Mouse (Mus musculus) stomach, embryonic 16.5 days (tissue): ENCODE measurements around the gene Gm48551. TPM values are rescaled to one million over a fixed set of nuclear protein-coding genes. Genes with fewer than 3 reads are reported as not detected.

Source experiments
- ATAC-seq: fragments of 200-750 bp; cut with Nextera tagmentation; 2 replicates; pipeline ENCODE4 v1.8.0; 2017; ENCODE audit warnings: moderate number of reproducible peaks, moderate TSS enrichment; ENCODE audit not compliant: insufficient read depth, low FRiP score
- H3K27ac ChIP-seq: fragments of 300-500 bp; sonication (generic); 2 replicates; pipeline ENCODE4 v1.5.1; 2014; ENCODE audit warnings: low read length
- H3K27me3 ChIP-seq: fragments of 300-500 bp; sonication (generic); 2 replicates; pipeline ENCODE4 v1.6.1; 2014; ENCODE audit warnings: low read length, control low read depth, mixed read lengths; ENCODE audit not compliant: control insufficient read depth, insufficient read depth
- H3K36me3 ChIP-seq: fragments of 300-500 bp; sonication (generic); 2 replicates; pipeline ENCODE4 v1.6.1; 2014; ENCODE audit warnings: low read length; ENCODE audit not compliant: control insufficient read depth, insufficient read depth
- H3K4me1 ChIP-seq: fragments of 300-500 bp; sonication (generic); 2 replicates; pipeline ENCODE4 v1.6.1; 2014; ENCODE audit warnings: low read length, control low read depth, mixed read lengths; ENCODE audit not compliant: control insufficient read depth, insufficient read depth
- H3K4me2 ChIP-seq: fragments of 300-500 bp; sonication (generic); 2 replicates; pipeline ENCODE4 v1.6.1; 2014; ENCODE audit warnings: low read depth, low read length, mixed read lengths
- H3K4me3 ChIP-seq: fragments of 300-500 bp; sonication (generic); replicated peaks from 2 replicates; pipeline ENCODE4 v1.5.1; 2014; ENCODE audit warnings: mild to moderate bottlenecking, low read length
- H3K9ac ChIP-seq: fragments of 300-500 bp; sonication (generic); 2 replicates; pipeline ENCODE4 v1.6.1; 2014; ENCODE audit warnings: low read length
- H3K9me3 ChIP-seq: fragments of 300-500 bp; sonication (generic); replicated peaks from 2 replicates; pipeline ENCODE4 v1.6.1; 2016; ENCODE audit warnings: low read length, control low read depth; ENCODE audit not compliant: control insufficient read depth
- WGBS: fragments of 180-500 bp; shearing (Covaris S2); extraction: QIAGEN DNeasy Blood & Tissue Kit; methylation state at CpG from one replicate; pipeline ENCODE4 v1.1.7; 2014; 5-methylcytosine and 5-hydroxymethylcytosine counted together
- polyA plus RNA-seq: library from polyadenylated mRNA; unstranded; fragments of >200 nt; fragmentation: Nextera tagmentation; extraction: Ambion mirVana; gene quantifications from 2 replicates; pipeline ENCODE4 v1.2.1, GENCODE M21; 2015

The Gm48551 gene
- polyA plus RNA-seq, 1 experiment from 2014 or later: 3.0 TPM

DNA sequence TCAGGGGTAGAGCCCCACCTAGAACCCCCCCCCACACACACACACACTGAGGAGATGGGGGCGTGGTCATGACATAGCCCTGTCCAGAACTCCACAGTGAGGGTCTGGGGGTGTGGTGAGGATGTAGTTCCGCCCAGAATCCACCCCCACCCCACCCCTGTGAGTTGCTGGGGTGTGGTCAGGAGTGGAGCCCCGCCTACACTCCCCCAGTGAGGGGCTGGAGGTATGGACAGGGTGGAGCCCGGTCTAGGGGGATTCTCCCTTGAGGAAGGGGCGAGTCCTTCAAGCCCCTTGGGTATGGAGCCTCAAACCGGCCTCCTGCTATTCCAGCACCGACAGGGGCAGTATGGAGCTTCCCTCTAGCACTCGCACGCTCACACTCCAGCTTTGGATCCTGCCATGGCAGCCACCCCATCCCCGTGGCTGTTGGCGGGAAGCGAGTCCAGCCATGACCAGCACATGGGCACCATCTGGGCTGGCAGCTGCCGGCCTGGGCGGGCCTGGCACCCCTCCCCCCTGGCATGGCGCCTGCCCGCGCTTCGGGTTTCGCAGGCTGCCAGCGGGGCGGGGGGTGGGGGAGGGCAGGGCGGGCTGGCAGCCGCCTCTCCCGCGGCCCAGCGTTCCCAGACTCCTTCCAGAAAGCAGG is 32.4 kb downstream of the Gm48551 start:
- Histone ChIP-seq H3K27me3 (no peaks in the 10 kb centered on the region), H3K36me3 (no peaks in the 10 kb centered on the region; the same call in none of the 2 replicates), H3K9ac (peak overlapping the region; percentile 69), H3K4me1 (peaks cover 68% of the 10 kb centered on the region), H3K9me3 (no peaks in the 10 kb centered on the region), H3K4me3 (peak overlapping the region; percentile 40), H3K27ac (peak overlapping the region; percentile 88), H3K4me2 (peak overlapping the region; percentile 64)
- WGBS: 3% methylated on average over 24 of the region's 26 CpGs
- peak; percentile 73 for ATAC-seq

DNA sequence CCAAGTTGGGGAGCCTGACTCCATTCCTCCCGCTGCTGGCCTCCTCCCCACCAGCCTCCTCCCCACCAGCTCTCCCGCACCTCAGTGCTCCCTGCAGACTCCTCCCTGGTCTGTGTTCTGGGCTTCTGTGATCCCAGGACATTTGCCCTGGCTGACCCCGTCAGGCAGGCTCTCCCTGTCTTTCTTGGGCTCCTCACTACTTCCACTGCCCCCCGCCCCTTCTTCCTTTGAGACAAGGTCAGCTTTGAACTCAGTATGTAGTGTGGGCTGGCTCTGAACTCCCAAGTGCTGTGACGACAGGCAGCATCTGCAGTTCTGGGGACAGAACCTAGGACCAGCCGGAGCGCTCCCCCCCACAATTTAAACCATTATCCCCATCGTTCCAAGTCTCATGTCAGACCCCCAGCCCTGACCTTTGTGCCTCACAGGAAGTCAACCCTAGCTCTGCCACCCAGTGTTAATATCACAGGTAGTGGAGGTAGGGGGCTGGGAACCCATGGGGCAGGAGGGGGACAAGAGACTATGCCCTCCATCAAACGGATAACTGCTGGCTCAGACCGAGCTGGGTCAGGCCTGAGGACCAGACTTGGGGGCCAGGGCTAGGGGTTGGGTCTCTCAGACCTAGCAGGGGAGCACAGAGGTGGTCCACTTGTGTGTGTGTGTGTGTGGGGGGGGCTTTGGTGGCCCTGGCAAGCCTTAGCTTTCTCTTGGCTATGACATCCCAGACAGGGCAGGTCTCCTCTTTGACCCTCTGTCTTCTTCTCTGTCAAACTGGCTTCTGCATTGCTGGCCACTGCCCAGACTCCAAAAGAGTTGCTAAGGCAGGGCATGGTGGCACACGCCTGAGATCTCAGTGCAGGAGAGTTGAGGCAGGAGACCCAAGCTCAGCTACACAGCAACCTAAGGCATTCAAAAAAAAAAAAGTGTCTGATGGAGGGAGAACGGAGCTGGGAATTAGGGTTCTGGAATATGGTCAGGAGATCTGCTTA is 33.3 kb downstream of the Gm48551 start:
- Histone ChIP-seq H3K27ac (peak overlapping the region; percentile 88), H3K9ac (peak overlapping the region; percentile 69), H3K4me3 (peak overlapping the region; percentile 40), H3K9me3 (no peaks in the 10 kb centered on the region), H3K27me3 (no peaks in the 10 kb centered on the region), H3K4me2 (peak overlapping the region; percentile 64), H3K36me3 (no peaks in the 10 kb centered on the region; the same call in none of the 2 replicates), H3K4me1 (peaks cover 60% of the 10 kb centered on the region)
- ATAC-seq: no peak
- WGBS: 48% methylated on average over 12 of the region's 12 CpGs

DNA sequence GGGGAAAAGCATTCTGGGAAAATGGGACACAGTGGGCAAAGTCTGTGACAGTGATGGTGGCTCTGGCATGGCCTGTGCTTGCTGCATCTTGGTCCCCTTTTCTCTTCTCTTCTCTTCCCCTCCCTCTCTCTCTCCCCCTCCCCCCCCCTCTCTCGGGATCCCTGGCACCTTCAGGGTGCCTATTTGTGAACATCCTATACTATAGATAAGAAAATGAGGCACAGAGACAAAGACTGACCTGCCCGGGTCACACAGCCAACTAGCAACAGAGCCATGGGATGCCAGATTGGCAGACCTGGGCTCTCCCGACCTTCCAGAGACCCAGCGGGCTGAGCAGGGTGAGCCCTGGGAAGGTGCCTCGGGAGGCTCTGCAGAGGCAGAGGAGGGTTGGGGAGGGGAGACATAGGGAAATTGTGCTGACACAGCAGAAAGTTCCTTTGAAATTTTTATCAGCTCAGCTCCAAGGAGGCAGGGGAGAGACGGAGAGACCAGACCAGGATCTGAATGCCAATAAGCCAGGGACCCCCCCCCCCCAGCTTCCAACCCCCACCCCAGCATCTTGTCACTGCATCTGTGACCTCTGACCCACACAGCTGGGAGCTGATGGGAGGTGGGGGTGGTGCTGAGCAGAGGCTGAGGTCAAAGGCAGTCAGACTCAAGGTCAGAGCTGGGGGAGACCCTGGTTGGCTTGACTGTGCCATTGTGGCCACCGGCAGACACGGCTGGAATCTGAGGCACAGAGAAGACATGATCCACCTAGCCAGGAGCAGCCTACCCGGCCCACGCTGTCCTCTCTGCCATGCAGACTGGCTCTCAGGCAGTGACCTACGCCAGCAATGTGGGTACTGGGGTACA is 34.2 kb downstream of the Gm48551 start:
- no peak overlapping the region for H3K4me2 ChIP-seq
- 59% methylated on average over 11 of the region's 11 CpGs for WGBS
- no peak overlapping the region for H3K27ac ChIP-seq
- no peak overlapping the region for H3K4me3 ChIP-seq
- no peaks in the 10 kb centered on the region; the same call in 1 of the 2 replicates for H3K36me3 ChIP-seq
- no peaks in the 10 kb centered on the region for H3K27me3 ChIP-seq
- no peak for ATAC-seq
- H3K9me3 ChIP-seq: no peaks in the 10 kb centered on the region
- peak overlapping the region; percentile 16; the same call in 1 of the 2 replicates for H3K9ac ChIP-seq
- H3K4me1 ChIP-seq: peaks cover 51% of the 10 kb centered on the region

DNA sequence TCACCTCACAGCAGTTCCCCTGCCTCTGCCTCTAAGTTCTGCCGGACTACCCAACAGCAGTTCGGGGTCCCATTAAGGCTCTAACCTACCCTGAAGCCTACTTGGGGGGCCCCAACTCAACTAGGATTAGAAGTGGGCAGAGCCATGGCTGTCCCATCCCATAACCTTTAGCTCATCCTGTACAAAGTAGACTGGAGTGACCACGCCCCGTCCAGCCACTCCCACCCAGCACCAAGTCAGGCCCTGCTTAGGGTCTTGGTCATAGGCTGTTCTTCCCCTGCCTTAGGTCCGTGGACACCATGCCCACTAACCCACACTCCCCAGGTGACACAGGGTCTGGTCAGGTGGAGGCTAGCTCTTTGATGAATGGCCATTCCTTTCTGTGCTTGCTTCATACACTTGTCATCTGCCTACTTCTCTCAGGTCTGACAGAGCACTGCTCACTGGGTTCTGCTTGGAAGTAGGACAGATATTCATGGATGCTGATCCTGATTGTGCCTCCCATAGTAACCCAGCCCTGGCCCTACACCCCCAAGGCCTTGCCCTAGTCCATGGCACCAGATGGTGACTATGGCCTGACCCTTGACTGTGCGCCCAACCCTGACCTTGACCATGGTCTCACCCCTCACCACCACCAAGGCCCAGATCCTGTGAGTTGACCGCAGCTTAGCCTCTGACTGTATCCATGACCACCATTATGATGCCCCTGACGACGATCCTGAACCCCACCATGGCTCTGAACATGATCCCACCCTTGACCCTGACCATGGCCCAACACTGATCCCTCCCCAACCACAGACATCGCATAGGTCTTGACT is 35.1 kb downstream of the Gm48551 start:
- ATAC-seq: no peak
- H3K9me3 ChIP-seq: no peaks in the 10 kb centered on the region
- no peaks in the 10 kb centered on the region; the same call in 1 of the 2 replicates for H3K36me3 ChIP-seq
- no peak overlapping the region for H3K4me2 ChIP-seq
- peaks cover 48% of the 10 kb centered on the region for H3K4me1 ChIP-seq
- H3K4me3 ChIP-seq: no peak overlapping the region
- H3K27ac ChIP-seq: no peak overlapping the region
- H3K9ac ChIP-seq: peak overlapping the region; percentile 16; the same call in 1 of the 2 replicates
- WGBS: 92% methylated on average over 10 of the region's 10 CpGs
- H3K27me3 ChIP-seq: no peaks in the 10 kb centered on the region

DNA sequence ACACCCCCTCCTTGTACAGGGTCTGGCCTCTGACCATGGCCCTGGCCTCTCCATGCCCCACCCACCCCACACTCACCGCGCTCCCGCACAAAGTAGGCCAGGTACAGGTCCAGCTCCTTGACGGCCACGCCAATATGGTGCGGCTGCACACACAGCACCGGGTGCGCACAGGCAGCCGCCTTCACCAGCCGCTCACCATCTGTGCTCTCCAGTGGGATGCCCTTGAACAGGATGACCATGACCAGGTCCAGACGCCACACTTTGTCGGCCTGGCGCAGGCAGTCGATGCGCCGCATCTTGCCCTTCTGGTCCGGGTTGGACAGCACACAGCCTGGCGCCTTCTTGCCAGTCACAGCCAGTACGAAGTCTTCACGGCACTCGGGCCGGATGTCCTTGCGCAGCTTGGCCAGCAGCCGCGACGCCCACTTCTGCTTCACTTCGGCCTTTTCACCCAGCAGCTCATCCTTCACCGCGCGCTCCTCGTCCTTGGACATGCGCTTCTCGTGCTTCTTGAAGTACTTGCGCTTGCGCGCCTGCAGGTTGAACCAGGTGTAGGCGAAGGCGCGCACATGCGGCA is 36.0 kb downstream of the Gm48551 start:
- Histone ChIP-seq H3K4me2 (no peak overlapping the region), H3K4me3 (no peak overlapping the region), H3K4me1 (peaks cover 48% of the 10 kb centered on the region), H3K27ac (no peak overlapping the region), H3K9ac (no peak overlapping the region), H3K27me3 (no peaks in the 10 kb centered on the region), H3K36me3 (no peaks in the 10 kb centered on the region; the same call in 1 of the 2 replicates), H3K9me3 (no peaks in the 10 kb centered on the region)
- WGBS: 85% methylated on average over 40 of the region's 40 CpGs
- no peak for ATAC-seq

DNA sequence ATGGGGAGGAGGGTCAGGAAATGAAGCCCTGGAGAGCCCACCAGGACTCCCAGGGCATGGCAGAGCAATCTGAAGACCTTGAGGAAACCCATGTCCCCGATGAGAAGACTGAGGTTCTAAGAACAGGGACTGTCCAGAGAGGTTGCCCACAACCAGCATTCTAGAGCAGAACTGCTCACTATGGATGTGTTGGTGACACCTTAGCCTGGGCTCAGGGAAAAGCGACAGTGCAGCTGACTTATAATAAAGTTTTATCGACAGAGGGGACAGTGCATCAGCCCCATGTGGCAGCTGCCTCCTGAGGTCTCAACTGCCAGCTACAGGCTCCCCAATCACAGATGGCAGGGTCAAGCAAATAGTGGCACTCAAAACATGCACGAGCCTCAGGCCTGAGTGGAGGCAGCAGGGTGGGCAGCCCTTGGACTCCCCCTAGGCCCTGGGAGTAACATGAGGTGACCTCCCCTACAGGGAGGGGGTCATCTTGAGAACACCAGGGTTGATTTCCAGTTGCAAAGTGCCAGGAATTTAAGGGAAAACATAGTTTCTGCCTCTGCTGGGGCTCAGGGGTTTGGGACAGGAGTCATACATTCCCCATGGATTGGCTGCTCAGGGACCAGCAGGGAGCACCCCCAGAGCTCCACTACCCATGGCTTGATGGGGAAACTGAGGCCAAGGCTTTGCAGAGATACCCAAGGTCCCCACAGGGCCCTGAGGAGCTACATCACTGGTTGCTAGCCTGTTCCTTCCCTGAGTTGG is 37.0 kb downstream of the Gm48551 start:
- no peaks in the 10 kb centered on the region for H3K9me3 ChIP-seq
- WGBS: 74% methylated on average over 4 of the region's 4 CpGs
- H3K27ac ChIP-seq: no peak overlapping the region
- no peaks in the 10 kb centered on the region; the same call in 1 of the 2 replicates for H3K36me3 ChIP-seq
- H3K4me2 ChIP-seq: no peak overlapping the region
- peaks cover 43% of the 10 kb centered on the region for H3K4me1 ChIP-seq
- H3K4me3 ChIP-seq: no peak overlapping the region
- no peak overlapping the region for H3K9ac ChIP-seq
- ATAC-seq: no peak
- no peaks in the 10 kb centered on the region for H3K27me3 ChIP-seq

GRCm38 (mm10) chr10:81421797-81422100 is 37.5 kb downstream of the Gm48551 start:
- no peaks in the 10 kb centered on the region; the same call in 1 of the 2 replicates for H3K36me3 ChIP-seq
- no peaks in the 10 kb centered on the region for H3K9me3 ChIP-seq
- H3K4me1 ChIP-seq: peaks cover 37% of the 10 kb centered on the region
- no peaks in the 10 kb centered on the region for H3K27me3 ChIP-seq
- no peak overlapping the region for H3K9ac ChIP-seq
- 65% methylated on average over 5 of the region's 5 CpGs for whole genome bisulfite sequencing
- no peak overlapping the region for H3K27ac ChIP-seq
- no peak overlapping the region for H3K4me3 ChIP-seq
- H3K4me2 ChIP-seq: no peak overlapping the region
- no peak for ATAC-seq
